Mouse (Mus musculus) kidney, adult 9 months (tissue): ENCODE measurements around the gene Skap2.

Experiments
- DNase-seq: peaks from one replicate; pipeline ENCODE4 v3.0.0; 2022

Skap2 gene

GRCm38 (mm10) chr6:52004995-52005394 lies 7.4 kb downstream of the Skap2 start:
- no peak for DNase-seq

DNA sequence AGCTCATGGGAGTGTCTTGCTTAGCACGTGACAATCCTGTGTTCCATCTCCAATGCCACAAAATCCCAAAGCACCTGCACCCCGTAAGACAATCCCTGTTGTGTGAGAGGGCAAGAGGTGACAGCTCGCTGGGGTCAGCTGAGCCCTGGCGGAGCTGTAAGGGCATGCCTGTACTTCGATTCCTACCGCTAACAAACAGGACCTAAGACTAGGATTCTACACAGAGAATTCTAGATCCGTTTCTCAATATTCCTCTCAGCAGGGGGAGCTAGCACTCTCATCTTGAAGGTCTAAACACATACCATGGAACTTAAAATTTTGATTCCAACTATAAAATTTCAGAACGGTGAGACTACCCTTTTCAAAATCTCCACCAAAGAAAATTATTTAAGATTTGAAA lies 9.7 kb downstream of the Skap2 start:
- DNase-seq: peak; percentile 87

- no peak for DNase-seq
Measured at GRCm38 (mm10) chr6:51999157-51999478, 13.2 kb downstream of the Skap2 start.

DNA sequence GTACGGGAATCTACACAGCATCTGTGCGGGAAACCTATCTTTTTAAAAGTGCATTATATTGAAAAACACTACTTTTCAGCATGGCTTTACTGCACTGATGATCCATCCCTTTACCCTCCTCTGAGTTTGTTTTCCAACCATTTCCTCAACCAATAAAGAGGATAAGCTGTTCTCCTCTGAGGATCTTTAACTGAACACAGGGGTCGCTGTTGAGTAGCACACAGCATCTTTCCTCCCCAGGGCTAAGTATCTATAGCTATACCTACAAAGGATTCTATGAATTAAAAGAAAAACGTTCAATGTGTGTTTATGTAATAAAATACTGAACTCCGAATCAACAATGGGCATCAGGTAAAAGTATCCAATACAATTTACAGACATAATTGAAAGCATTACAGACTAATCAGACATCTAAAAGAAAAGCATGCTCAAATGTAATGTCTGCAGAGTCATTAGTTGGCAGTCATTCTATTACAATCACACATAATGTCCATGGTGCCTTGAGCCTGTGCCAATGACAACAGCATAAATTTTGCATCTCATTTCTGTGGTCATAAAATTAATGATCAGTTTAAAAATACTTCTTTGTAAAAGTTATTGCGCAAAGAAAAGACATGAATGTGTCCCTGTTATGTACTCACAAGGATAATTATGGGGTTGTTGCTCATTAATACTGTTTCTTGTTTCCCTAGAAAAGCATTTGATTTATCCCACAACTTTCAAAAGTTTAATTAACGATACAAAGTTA lies 13.8 kb downstream of the Skap2 start:
- peak; percentile 54 for DNase-seq

DNA sequence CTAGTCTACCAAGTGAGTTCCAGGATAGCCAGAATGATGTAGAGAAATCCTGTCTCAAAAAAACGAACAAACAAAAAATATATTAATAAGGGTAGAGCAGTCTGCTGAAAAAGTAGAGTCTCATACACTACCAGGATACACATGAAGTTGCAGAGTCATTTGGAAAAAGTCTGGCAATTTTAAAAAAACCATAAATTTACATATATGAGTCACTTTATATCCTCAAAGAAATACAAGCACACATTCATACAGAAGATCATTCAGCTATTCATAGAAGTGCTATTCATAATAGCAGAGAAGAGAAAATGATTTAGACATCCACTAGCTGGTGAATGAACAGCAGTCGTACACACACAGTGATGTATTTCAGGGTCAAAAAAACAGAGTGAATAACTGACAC lies 24.4 kb downstream of the Skap2 start:
- no peak for DNase-seq

GRCm38 (mm10) chr6:51977638-51978037 lies 34.7 kb downstream of the Skap2 start:
- DNase-seq: no peak

DNA sequence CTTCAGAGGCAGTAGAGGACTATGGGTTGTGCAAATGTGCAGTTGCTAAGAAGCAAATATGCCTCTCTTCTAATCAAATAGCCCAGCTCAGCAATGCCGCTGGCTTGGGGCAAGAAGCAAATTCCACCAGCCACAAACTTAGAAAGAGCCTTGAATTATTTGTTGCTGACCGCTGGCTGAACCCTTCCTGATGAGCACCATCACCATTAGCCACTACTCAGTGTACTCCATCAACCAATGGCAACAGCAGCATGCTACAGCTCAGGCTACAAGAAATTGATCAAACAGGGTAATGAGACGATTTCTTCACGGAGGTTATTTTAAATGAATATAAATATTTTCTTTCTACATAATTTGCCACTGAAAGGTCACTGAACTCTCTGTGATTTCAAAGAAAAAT lies 36.6 kb downstream of the Skap2 start:
- no peak for DNase-seq

DNA sequence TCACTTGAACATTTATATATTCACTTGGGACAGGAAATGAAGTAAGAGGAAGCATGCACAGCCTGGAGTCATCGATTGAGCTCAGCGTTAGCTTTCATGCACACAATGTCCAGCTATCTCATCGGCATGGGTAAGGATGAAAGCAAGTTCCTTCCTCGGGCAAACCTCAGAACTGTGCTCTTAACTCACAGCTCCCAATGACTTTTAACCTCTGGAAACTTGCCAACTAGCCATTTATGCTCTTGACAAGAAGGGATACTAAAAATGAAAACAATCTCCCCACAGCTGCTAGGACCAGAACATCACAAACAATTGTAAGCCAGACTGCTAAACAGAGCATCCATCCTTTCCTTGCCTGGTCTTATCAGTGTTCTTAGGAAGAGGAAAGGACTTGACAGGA lies 53.4 kb downstream of the Skap2 start:
- DNase-seq: peak; percentile 36

DNA sequence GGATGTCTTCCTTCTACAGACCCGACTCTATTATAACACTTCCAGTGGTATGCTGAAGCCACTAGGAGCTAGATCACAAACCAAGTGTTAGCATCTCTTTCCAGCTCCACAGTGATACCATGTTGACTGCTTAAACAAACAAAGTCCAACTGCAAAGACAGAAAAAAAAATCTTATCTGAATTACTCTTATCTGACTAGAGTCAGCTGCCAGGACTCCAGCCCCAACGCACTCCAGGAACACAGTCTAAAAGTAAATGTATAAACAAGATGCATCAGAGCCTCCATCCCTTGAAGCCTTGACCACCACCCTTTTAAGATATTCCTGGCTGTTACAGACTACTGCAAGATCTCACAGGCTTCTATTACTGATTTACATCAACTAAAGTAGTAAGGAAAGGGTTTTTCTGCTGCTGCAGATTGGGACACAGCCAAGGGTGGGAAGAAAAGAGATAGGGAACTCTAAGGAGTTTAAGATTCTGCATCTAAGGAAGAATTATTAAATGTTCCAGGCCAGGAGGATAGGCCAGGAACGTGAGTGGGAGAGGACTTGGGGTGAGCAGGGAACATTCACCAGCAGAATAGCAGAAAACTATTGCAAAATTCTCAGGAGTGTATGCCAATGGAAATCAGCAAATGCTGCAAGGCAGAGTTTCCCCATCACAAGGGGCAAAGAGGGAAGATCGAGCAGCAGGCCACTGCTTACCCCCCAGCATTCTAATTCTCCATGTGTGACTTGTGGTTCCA lies 56.1 kb downstream of the Skap2 start:
- DNase-seq: no peak

- no peak for DNase-seq
Measured at GRCm38 (mm10) chr6:51947661-51948060, 64.7 kb downstream of the Skap2 start.

- DNase-seq: no peak
Measured at GRCm38 (mm10) chr6:51944916-51945315, 67.4 kb downstream of the Skap2 start.

DNA sequence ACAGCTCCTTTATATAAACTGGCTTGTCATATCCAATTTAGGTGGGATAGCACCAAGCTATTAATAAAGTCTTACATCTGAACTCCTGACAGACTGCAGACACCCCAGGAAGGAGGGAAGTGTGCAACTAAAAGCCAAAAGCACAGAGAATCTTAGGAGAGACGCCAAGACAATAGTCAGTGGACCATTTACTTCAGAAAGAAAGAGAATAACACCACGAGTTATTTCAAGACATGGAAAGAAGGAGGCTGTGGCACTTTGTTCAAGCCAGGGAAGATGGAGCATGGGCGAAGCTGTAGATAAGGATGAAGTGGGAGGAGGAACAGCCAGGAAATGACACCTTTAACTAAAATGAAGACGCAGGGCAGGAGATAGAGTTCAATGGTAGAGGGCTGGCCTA lies 78.4 kb downstream of the Skap2 start:
- DNase-seq: no peak

DNA sequence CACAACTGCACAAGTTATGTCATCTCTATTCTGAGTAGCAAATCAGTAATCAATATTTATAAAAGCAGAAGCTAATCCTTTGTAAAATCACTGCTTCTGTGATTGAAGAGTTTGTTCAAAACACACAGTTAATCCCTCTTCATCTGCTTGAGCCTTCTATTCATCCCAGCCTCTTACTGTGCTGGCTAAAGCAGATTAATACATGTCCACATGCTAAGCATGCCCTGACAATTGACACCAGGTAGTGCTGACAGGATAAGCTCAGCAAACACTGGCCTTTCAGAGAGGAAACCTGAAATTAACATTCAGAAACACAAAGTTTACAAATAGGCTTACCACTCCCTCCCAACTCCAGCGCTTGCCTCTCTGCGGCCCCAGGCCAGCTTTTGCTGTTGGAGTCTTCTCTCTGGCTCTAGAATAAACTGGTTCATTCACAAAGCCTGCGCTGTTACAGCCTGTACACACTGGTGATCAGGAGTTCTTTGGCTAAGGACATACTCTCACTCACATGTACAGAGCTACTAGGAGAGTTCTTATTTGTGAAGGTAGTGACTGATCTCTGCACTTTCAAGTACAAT lies 79.2 kb downstream of the Skap2 start:
- DNase-seq: no peak

GRCm38 (mm10) chr6:51927101-51927500 lies 85.2 kb downstream of the Skap2 start:
- no peak for DNase-seq

GRCm38 (mm10) chr6:51921831-51922230 lies 90.5 kb downstream of the Skap2 start:
- DNase-seq: no peak

DNA sequence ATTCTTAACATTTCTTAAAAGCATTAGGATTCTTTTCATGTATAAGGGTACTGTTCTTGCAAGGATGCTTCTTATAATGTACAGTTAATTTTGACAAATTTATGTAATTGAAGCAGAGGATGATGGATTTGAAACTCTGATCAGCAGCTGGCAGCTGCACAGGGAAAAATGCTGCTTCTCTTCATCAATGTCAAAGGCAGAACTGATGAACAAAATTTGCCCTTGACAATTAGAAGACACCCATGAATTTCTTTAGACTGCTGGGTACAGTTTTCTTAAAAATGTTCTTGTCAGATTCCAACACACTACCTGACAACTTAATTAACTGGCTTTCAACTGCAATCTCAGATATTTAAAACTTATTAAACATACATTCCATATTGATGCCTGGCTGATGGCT lies 103.9 kb downstream of the Skap2 start:
- no peak for DNase-seq

DNA sequence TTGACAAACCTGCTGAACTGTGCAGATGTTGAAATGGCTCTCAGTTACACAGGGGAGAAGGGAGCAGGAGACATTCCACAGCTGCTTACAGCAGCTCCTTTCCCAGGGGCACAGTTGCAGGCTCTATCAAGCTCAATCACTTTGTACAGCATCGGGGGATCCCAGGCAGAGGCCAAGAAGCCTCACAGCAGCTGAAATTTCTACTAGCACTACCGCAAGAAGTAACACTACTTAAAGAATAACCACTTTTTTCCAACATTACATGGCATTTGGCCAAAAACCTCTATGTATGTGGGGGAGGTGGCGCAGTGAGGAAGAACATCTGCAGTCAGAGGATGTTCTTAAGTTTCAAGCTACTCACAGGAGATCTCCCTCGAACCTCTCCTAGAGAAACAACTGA lies 106.7 kb downstream of the Skap2 start:
- DNase-seq: no peak

DNA sequence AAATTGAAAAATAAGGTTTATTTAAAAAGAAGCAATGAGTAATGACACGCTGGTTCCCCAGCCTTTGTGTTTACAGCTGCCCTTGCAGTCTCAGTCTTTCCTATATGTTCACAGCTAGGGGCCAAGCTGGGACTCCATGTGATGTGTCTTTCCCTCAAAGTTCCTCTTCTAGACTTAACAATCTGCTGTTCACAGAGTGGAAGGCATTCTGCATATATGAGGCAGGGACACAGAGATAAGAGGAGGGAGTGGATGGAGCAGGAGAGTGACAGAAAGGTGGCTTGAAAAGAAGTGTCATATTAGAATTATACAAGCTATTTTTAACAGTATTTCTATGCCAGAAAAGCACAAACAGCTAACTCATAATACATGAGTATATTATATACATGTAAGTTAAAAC lies 110.8 kb downstream of the Skap2 start:
- DNase-seq: no peak

DNA sequence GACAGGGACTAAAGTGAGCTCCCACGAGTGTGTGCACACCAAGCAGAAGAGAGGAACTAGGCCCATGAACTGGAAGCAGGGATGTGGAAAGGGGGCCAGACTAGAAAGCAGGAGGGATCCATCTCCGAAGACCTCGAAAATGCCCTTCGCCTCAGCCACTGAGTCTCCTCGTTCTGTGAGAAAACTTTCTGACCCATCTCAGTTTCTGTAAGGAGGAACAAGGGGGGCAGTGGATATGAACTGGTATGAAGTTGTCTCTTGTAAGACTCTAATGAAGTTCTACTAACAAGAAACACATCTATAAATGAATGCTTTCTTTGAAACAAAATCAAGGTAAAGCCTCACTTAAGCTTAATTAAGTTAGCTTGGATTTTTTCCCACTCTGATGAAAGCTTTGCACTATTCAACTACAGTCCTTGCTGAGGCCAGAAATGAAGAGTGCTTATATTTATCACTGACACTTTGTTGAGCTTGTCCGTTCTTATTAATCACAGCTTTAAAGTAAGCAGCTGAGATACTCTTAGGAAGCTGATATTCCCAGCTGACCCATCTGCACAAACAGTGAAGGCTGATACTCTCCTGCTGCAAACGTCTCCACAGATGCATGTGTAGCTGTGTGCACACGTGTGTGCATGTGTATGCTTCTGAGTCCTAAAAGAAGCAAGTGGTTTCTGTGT lies 113.9 kb downstream of the Skap2 start:
- DNase-seq: no peak

DNA sequence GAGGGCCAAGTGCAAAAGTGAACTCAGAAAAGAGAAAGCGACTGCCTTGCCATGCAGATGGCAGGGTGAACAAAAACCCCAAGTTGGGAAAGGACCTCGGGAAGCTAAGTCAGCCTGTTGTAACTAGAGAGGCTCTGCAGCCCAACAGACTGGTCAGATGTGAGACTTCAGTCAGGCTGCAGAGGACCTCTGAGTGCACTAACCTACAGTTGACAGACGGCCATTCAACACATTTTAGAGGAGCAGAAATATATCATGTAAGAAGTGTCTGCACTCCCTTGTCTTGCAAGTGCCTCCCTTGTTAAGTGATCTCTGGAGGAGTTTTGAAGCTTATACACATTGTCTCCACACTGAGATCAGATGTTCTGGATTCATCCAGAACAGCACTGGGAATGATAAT lies 116.6 kb downstream of the Skap2 start:
- no peak for DNase-seq

- DNase-seq: no peak
Measured at GRCm38 (mm10) chr6:51894717-51895116, 117.6 kb downstream of the Skap2 start.

DNA sequence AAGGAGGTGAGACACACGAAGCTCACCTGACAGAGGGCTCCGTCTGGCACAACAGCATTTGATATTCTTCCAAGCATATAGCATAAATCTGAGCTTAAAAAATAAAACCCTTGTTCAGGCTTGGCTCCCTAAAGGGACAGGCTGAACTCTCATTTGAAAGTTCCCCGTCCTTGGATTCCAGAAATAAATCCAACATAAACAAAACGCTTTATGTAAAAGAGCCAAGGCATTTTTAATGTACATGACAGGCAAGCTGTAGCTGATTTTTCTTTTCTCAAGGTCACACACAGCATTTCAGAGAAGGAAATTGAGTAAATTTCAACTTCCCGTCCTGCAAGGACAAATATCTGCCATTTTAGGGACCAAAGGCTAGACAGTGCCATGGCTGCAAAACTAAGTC lies 122.0 kb downstream of the Skap2 start:
- no peak for DNase-seq

DNA sequence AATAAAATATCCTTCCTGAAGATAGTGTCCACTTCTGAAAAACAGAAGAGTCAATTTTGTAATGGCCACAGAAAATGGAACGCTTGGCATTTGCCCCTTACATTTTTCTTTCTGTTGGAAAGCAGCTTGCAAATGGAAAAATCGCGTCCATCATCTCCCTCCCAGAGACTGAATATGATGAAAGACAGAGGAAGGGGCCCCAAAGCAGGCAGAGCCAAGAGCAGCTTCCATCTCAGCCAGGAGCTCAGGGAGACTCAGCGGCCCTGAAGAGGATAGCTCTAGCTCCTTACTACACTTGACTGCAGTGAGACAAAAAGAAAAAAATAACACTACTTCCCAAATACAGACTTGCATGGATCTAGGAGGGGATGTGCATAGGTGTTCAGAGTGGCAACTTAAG lies 122.5 kb downstream of the Skap2 start:
- no peak for DNase-seq

- DNase-seq: no peak
Measured at GRCm38 (mm10) chr6:51886902-51887431, 125.4 kb downstream of the Skap2 start.
